Mouse (Mus musculus): Measurements from ENCODE around the gene Zan.

- TF ChIP-seq CTCF (IDR thresholded peaks at IDR 0.05; ENCODE audit: low read depth) (0 out of 2 replicates have a peak, but pooled peaks have one; percentile 24), EP300 (optimal IDR thresholded peaks at IDR 0.05) (no peak)
Observed at GRCm38 (mm10) chr5:137358382-137358781, 118.5 kb downstream of the Zan start.

Data from stomach, postnatal 0 days (tissue).